Mouse (Mus musculus) c-Kit-positive CD71-positive TER-119-negative erythroid progenitor cells, embryonic 14.5 days (primary cell): ENCODE measurements at regions not wholly inside any gene's neighbourhood (a gene's known extent, or its start where the extent isn't known, plus 50 kb on each side); places are given as distances from the start of the nearest gene placed in this dataset.
"Not testable (repeated sequence)": the region's sequence is repeated elsewhere in the genome, so short reads cannot be mapped to it uniquely, and the experiment has no call there.

Source experiments
- DNase-seq: peaks from one replicate; pipeline ENCODE4 v3.0.0-alpha.2; 2013; ENCODE audit warnings: low read depth

DNA sequence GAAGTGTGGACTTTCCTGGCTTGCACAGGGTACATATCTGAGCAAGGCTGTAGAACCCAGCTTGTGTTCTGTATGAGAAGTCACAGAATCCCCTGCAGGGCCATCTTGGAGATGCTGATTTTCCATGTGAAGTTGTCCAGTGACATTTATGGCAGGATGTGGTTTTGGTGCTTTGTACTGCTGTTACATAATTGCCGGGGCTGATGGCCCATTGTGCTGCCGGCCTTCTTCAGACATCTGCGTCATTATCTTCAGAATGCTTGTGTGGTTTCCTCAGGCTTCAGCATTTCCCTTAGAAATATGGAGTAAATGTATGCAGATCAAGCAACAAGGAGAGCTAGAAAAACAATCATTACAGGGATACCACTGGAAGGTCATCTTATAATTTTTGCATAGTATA, 196.1 kb downstream of the Diras2 start:
- DNase-seq: no peak

GRCm38 (mm10) chr13:52337936-52338335, 193.1 kb downstream of the Diras2 start:
- DNase-seq: no peak

- DNase-seq: no peak
Measured at GRCm38 (mm10) chr13:52339156-52339555, 191.9 kb downstream of the Diras2 start.

DNA sequence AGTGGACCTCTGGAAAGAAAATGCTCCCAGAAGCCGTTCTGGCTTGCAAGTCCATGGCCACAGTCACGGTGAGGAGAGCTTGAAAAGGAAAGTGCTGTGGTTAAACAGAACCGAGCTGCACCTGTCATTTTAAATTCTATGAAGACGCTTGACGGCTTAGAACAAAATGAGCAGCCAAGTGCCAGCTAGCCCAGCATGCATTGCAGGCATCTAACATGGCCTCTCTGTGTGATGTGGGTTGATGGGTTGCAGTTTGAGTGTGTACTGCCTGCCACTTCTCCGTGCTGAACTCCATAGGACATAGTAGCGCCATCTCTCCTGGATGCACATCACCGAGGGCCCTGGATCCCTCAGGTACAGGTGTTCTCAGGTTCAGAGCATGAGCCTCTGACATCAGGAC, 189.1 kb downstream of the Diras2 start:
- DNase-seq: no peak

- DNase-seq: no peak
Measured at GRCm38 (mm10) chr13:52344383-52344782, 186.7 kb downstream of the Diras2 start.

DNA sequence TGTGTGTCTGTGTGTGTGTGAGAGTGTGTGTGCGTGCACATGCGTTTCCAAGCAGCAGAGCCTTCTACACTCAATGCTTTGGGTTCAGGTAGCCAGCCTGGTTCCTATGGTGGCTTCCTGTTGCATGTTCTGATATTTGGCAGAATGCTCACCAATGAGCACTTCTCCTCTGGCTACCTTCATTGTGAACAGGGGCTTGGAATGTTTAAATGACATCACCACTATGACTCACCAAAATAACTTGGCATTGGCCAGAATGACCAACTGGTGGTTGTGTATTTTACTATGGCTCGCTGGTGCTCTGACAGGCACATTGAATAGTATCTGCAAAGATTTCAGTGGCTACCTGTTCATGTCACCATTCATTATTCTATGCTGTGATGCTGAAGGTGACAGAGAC, 186.2 kb downstream of the Diras2 start:
- DNase-seq: no peak

DNA sequence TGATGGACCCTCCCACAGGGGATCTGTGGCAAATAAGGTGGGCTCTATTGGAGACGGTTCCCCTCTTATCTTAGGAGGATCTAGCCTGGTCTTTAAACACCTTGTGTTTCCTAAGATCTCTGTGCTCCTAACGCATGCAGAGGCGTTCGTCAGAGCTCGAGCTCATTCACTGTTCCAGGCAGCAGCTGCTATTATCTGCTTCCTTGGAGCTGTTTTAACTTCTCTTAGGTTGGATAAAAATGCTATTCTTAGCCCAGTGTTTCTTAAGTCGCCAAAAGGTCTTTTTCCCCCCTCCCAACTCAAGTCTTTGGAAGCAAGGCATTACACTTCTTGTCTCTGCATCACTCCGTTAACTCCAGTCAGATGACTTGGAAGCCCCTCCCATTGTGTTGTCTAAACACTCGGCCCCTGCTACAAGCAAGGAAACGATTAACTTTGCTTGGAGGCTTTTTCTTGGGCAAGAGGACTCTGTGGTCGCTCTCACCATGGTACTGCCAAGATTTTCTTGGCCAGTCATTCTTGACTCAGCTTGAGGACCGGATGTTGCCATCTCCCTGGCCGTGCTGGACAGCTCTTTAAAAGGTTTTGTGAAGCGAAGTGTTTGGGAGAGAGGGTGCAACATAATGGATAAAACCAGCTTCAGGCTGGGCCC, 185.6 kb downstream of the Diras2 start:
- DNase-seq: no peak

- DNase-seq: no peak
Measured at GRCm38 (mm10) chr13:52346027-52346375, 185.1 kb downstream of the Diras2 start.

DNA sequence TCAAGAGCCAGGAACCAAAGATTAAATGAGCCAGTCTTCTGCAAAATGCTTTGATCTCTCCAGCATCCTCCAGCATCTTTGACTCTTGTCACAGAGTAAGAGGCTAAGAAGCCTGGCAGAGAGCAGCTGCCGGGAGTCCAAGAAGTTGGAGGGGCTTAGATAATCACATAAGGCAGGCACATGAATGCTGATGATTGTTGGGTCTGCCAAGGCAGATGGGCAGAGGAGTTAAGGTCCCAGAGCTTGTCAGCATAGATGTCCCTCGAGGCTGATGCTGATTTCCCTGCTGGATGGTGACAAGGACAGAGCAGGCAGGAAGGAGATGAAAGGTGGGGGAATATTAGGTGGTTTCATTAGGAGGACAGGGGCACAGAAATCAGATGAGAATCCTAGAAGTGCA, 183.4 kb downstream of the Diras2 start:
- DNase-seq: no peak

DNA sequence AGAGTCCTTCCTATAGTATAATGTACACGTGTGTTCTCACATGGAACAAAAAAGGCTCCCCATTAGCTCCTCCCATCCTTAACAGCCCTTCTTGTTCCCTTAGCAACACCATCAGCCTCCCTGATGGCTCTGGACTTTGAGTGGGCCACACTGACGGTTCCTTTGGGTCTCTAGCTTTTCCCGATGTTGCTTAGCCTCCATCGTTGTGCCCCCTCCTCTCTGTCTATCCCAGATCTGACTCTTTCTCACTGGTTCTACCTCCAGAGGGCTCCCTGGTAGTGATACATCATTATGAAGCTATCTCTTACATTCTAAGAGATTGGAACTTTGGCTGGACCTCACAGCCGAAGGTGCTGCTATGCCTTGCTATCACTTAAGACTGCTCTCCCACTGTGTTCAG, 181.5 kb downstream of the Diras2 start:
- DNase-seq: no peak

DNA sequence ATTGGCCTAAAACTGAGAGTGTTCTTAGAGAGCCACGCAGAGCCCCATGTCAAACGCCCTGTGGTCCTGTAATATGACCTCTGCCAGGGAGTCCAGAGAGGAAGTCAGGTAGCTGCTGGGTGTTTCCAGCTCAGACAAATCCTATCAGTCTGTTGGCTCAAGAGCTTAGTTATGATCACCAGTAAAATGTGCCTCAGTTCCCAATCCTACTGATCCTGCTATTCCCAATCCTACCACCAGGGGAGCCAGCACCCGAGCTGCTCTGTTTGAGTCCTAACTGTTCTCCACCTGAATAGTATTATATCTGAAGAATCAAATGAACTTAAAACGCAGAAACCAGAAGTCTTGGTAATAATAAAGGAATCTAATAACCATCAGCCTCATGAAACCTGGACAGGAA, 178.5 kb downstream of the Diras2 start:
- DNase-seq: peak; percentile 19

DNA sequence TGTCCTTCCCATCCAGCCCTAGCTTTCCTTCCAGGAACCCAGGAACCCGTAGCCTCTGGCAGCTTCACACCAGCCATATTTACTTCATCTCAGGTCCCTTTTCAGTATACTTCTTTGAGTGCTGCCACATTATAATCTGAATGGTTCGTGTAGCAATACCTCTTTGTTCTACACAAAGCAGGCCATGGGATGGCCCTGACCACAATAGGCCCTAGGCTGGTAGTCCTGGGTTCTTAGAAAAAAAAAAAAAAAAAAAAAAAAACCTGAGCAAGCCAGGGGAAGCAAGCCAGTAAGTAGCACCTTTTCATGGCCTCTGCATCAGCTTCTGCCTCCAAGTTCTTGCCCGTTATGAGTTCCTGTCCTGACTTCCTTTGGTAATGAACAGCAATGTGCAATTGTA, 177.6 kb downstream of the Diras2 start:
- no peak for DNase-seq

- no peak for DNase-seq
Measured at GRCm38 (mm10) chr13:52353966-52354365, 177.1 kb downstream of the Diras2 start.

DNA sequence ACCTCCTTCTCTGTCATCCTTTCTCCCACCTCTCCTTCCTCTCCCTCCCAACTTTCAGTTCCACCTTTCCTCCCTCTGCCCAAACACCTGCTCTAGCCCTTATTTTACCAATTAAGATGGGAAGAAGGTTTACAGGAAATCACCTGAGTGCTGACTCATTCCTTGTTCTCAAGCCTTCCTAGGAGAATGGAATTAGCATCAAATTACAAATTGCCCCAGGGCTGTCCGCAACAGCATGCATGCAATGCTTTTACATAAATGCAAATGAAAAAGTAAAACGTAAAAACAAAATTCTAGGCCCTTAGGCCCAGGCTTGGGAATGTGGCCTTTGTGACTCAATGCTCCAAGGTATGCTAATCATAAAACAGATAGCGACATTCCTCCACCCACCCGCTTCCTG, 175.2 kb downstream of the Diras2 start:
- not testable (repeated sequence) for DNase-seq

DNA sequence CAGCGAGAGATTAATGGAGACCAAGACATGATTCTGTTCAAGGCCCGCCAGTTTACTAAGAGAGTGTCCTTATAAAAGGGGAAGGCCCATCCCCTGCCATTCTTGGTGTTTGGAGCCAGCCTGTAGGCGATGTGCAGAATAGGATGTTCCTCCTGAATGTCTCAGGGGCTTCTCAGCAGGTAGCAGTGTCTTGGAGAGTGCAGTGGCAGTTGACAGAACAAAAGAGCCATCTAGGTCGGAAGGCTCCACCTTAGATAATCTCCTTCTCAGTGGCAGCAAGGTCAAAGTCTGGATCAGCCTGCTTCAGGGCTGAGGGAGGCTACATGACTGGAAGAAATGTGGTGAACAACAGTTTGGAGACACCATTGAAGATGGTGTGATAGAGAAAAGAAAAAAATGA, 171.7 kb downstream of the Diras2 start:
- not testable (repeated sequence) for DNase-seq

DNA sequence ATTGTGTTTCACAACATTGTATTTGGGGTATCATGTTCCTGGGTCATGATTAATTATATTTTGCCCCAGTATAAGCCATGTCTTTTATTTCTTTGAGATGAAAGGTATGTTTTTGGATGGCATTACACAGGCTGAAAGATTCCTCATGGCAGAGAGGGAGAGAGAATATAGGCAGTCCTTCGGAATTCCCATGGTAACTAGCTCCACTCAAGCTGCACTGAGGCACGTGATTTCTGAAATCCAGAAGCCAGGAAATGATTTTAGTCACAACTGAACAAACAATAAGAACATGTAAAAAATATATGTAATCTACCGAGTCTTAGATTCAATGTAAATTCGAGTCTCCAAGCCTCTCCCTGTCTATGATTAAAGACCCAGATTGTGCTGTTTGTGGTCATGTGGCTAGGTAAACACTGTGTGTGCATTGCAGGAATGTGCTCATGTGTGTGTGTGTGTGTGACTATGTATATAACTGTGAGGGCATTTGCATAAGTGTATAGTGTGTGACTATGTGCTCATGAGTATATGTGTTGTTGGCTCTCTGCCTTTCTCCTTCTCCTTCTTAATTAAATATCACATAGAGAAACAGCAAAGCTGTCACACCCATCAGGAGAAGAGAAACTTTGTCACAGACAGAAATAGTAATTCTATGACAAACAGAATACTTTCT, 169.8 kb downstream of the Diras2 start:
- no peak for DNase-seq

- no peak for DNase-seq
Measured at GRCm38 (mm10) chr13:52362266-52362665, 168.8 kb downstream of the Diras2 start.

DNA sequence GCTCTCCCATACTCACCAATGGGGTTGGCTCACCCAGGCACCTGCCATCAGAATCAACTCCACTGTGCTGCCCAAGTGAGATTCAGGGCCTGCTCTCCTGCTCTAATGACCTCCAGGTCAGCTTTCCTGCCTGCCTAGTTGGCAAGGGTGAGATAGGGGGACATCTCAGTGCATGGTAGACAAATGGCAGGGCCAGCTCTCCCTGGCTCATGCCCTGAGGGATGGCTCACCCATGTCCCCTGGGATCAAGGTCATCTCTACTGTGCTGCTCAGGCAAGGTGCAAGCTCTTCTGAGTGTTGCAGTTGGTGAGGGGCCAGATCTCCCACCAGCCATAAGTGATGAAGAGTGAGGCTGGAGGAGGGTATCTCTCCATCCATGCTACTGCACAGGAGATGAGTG, 161.2 kb downstream of the Diras2 start:
- DNase-seq: no peak

GRCm38 (mm10) chr13:52371986-52372385, 159.1 kb downstream of the Diras2 start:
- DNase-seq: no peak

DNA sequence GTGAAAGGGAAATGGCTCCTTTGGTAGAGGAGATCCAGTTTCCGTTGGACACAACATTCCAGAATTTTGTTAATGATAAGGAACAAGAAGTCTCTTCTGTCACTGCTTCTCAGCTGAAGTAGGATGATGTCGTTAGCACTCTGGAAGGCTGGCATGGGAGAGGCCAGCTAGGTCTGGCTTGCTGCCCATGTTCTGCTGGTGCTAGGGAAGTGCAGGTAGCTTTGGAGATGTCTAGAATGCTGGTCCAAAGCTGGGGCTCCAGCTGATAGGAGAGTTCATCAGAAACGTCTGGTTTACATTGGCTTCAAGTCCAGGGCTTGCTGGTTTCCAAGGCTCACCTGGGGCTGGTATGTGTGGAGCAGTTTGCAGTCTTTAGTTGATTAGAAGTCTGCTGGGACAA, 156.3 kb downstream of the Diras2 start:
- DNase-seq: no peak

DNA sequence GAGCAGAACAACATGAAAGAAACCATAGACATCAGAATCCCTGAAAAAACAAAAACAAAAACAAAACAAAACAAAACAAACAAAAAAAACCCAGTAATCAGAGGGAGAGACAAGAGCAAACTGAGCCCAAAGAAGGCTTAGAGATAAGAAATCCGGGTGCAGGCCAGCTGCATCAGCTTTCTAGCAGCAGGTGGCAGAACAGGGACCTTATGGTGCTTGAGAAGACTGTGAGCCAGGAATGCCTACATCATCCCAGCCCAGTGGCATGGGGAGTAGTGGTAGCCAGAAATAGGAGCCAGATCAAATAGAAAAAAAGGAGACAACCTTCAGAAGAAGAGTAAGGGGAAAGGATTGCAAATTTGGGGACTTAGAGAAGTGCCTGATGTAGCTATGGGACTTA, 152.8 kb downstream of the Diras2 start:
- DNase-seq: no peak

GRCm38 (mm10) chr13:52389271-52389670, 141.8 kb downstream of the Diras2 start:
- no peak for DNase-seq

DNA sequence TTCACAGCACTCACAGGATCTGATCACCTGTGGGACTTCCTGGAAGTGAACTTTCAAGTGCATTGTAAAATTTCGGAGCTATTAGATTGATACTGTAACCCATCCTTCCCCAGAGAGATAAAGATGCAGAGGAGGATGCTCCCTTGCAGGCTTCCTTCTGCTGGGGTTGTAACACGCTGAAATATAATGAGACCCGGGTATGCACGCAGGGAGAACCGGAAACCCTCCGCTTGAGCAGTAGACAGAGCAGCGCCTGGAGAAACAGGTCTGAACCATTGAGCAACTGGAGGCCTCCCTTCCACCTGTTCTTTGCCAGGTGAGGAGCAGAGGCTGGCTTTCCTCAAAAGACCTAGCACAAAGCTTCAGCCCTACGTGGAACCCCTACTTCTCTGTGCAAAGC, 135.3 kb downstream of the Diras2 start:
- DNase-seq: no peak

GRCm38 (mm10) chr13:52398344-52398743, 132.7 kb downstream of the Diras2 start:
- no peak for DNase-seq
